Mouse (Mus musculus): ENCODE measurements around the gene Pygl.

Gene Pygl

DNA sequence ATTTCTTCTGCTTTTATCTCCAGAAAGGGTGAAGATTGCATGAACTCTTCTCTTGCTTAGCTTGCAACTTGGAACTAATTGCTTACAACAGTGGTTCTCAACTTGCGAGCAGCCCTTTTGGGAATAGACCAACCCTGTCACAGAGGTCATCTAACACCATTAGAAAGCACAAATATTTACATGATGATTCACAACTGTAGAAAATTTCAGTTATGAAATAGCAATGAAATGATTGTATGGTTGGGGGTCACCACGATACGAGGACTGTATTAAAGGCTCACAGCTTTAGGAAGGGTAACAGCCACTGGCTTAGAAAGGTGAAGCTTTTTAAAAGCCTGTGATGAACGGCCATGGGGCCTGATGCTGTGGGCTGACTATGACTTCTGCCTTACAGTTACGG, 70.2 kb downstream of the Pygl start:
- in situ Hi-C loops (cut with MboI, MseI): no loop called here

GRCm38 (mm10) chr12:70157292-70158066, 73.8 kb downstream of the Pygl start:
- in situ Hi-C loops (cut with MboI, MseI): no loop called here

DNA sequence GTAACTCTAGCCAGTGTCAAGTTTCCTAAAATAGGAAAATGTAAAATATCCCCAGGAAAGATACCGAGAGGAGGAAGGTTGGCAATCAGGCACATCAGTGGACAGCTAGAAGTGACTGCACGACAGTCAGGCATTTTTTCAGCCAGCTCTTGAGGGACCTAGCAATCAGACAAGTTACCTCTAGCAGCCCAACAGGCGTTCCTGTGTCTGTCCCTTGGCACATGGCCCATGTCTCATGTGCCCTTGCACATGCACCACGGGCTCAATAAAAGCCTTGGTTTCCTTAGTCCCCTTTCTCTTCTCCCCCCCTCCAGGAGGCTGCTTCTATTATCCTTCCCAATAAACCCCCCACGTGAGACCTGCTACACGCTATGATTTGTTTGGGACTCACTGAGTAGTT, 75.1 kb downstream of the Pygl start:
- in situ Hi-C loops (cut with MboI, MseI): no loop called here

DNA sequence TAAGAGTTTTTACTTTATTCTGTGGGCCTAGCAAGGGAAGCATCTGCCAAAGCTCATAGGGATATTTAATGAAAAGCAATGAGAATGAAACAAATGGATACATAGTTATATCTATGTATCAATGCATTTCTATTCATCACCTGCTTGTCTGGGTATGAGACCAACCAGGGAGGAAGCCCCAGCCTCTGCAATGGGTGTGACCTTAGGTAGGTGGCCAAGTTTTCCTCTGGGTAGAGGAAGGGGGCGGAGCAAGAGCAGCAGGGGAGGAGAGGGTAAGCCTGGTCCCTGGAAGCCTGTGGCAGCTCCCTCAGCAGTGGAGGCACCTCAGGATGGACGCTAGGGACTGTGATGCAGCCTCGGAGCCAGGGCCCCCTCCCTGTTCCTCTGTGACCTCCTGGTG, 77.4 kb downstream of the Pygl start, which contains the start of gene Abhd12b:
Gene Abhd12b (plus strand): TSS at position 301 of the 400 bp plus-strand sequence.
- in situ Hi-C loops (cut with MboI, MseI): no loop called here

DNA sequence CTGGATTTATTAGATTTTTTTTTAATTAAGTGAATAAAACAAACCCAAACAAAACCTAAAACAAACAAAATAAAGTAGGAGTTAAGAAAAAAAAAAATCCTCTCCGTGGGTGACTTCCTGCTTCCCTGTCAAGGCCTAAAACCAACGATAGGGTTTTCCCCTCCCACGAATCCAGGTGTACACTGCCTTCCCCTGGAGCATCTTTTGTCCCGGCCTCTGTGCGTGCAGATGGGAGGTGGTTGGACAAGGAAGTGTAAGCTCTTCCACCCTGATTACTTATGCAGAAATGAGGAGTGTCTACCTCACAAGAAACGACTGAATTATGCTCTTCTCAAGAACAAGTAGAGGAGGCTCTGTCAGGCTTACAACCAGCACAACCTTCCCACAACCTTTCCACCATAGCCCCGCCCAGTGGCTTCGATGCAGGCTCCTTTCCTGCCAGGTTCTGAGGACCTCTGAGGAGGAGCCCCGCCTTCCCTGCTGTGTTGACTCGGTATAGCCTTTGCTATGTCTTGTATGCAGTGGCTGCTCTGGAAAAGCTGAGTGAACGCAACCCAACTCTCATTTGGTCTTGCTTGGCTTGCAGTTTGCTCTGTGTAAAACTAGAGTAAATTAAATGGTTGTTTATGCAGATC, 82.5 kb downstream of the Pygl start:
- in situ Hi-C loops (cut with MboI, MseI): no loop called here

DNA sequence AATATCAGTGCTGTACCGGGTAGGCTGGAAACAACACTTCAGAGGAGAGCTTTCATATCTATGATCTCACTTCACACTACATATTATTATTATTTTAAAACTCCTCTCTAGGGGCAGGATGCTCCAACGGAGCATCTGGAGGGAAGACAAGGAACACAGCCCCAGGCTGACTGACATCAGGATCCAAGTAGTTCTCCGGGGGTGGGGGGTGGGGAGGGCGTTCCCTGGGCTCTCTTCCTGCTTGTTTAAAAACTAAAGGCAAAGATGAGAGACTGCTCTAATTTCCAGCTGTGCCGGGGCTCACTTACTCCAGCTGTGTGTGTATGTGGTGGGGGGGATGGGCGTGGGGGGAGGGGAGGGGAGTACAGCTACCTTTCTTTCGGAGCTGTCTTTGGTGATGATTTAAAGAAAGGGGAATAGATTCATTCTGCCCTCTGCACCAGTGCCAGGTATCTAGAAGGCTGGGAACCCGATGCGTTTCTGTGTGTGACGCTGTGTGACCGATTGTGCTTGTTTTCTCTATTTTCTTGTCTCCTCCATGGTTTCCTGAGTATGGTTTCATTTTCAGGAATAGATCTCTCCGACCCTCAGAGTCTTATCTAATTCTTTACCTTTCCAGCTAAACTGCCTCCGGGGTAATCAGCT, 83.2 kb downstream of the Pygl start:
- in situ Hi-C loops (cut with MboI, MseI): no loop called here

- in situ Hi-C loops (cut with MboI, MseI): no loop called here
These were observed 85.7 kb downstream of the Pygl start for GRCm38 (mm10) chr12:70145586-70145985.

- in situ Hi-C loops (cut with MboI, MseI): loop anchor here (5.0 kb wide), 2 partner anchors 38 to 73 kb away; no protein-coding TSS in a partner anchor
These were observed 86.4 kb downstream of the Pygl start for GRCm38 (mm10) chr12:70144637-70145448.

DNA sequence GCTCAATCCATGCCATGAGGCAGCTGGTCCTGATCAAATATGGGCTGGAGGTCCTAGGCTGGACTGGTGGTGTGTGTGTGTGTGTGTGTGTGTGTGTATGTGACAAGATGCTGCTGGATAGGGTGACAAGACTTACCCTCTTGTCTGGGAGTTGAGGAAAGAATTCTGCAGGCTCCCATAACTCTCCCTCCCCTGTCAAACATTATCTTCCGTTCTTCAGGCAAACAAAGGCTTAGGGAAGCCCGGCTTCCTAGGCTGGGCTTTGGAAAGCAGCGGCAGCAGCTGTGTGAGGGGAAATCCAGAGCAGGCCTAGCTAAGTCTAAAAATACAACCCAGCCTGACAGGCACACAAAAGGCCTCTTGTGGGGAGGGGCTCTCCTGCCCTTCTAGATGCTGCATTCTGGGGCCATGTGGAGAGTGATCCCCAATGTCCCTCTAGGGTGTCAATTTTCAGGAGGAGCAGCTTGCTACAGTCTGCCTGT, 87.1 kb downstream of the Pygl start:
- in situ Hi-C loops (cut with MboI, MseI): loop anchor here (5.0 kb wide), 2 partner anchors 37 to 72 kb away; no protein-coding TSS in a partner anchor

DNA sequence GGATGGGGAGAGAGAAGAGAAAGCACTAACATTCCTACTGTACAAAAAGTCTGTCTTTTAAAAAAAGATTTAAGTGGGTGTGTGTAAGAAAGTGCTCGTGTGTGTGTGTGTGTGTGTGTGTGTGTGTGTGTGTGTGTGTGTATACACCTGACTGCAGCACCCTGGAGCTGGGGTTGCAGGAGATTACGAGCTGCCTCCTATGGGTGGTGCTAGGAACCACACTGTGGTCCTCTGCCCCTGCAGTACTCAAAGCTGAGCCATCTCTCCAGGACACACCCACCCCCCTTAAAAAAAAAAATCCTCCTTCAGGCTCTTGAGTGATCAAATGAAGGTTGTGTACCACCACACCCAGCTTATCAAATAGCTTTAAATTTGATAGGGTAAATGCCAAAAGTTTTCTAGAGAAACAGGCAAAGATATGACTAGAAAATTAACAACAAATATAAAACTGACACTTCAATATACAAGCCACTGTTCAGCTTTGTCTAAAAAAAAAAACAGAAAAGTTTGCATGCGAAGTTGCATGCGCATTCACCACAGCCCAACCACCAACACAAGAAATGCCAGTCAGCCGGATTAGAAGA, 90.2 kb downstream of the Pygl start:
- in situ Hi-C loops (cut with MboI, MseI): loop anchor here (5.0 kb wide), 2 partner anchors 34 to 69 kb away; no protein-coding TSS in a partner anchor
